Mouse (Mus musculus): ENCODE data around the gene Bicc1.

DNA sequence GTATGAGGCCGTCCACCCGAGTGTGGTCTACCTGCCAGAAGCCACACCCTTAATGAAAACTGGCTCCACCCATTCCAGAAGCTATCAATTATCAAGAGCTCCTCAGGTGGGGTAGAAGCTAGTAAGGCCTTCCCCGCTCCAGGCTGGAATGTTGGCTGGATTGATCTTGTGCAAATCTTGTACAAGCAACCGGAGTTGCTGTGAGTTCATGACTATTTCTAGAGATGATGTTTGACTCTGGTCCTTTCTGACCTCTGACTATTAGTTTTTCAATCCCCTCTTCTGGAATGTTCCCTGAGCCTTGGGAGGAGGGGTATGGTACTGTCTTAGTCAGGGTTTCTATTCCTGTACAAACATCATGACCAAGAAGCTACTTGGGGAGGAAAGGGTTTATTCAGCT lies 157.3 kb downstream of the Bicc1 start:
- TF ChIP-seq CTCF (IDR thresholded peaks at IDR 0.05; ENCODE audit: borderline replicate concordance, control insufficient read depth, extremely low read depth, insufficient read depth, low read length, poor library complexity) (no peak), POLR2A (IDR thresholded peaks at IDR 0.05; ENCODE audit: control insufficient read depth, extremely low read depth, insufficient read depth, low read length, poor library complexity) (no peak)
